Mouse (Mus musculus) olfactory bulb, adult 2 months (tissue): ENCODE results near the gene Bicc1.

Experiments
- CTCF ChIP-seq: fragments of 200-500 bp; IDR thresholded peaks from 2 replicates; pipeline ENCODE4 v1.5.1; 2012; ENCODE audit warnings: low read depth, mild to moderate bottlenecking, low read length, moderate library complexity; ENCODE audit not compliant: insufficient read depth
- POLR2A ChIP-seq: fragments of 200-500 bp; IDR thresholded peaks from 2 replicates; pipeline ENCODE4 v1.6.1; 2012; ENCODE audit warnings: mild to moderate bottlenecking, low read depth, low read length, moderate library complexity; ENCODE audit not compliant: insufficient read depth

- no peak for TF ChIP-seq POLR2A
- no peak for TF ChIP-seq CTCF
These were observed 39.3 kb downstream of the Bicc1 start for GRCm38 (mm10) chr10:71120121-71120768.
